Mouse (Mus musculus) thymus, adult 2 months (tissue): Measurements from ENCODE around the gene Sertad4.

Source experiments
- CTCF ChIP-seq: fragments of 200-500 bp; IDR thresholded peaks from 2 replicates; pipeline ENCODE4 v1.5.1; 2012; ENCODE audit warnings: mild to moderate bottlenecking, control low read depth, low read length, moderate library complexity, borderline replicate concordance; ENCODE audit not compliant: control insufficient read depth, poor library complexity, insufficient read depth; ENCODE audit errors: extremely low read depth
- POLR2A ChIP-seq: fragments of 200-500 bp; IDR thresholded peaks from 2 replicates; pipeline ENCODE4 v1.6.1; 2012; ENCODE audit warnings: mild to moderate bottlenecking, low read length, control low read depth, moderate library complexity; ENCODE audit not compliant: control insufficient read depth, poor library complexity, insufficient read depth; ENCODE audit errors: extremely low read depth

GRCm38 (mm10) chr1:192847254-192847653, 8.3 kb downstream of the Sertad4 start:
- no peak for TF ChIP-seq CTCF
- TF ChIP-seq POLR2A, result no peak
